In the genomic region with DNA sequence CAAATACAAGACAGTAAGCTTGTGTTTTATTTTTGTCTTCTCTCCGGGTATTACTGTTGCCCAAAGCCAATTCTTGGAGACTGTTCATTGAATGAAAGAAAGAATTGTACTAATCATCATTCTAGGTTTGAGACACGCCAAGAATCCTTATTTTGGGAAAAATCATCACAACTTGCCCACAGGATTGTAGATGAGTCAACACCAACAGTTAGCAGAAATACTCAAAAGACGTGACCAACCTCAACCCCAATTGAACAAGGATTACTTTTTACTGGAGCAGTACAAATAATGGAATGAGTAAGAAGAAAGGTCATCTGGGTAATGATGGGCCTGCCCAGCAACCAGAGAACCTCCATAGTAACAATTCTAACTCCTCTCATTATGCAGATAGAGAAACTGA, we compare ENCODE assay signal across 19 mouse cellular contexts.
"Had no signal": no experiment of that assay in that cellular context is flagged by ENCODE, and none has a peak within 500 bp of the region (broad histone marks: within the 10 kb centered on the region; RNA-seq: fewer than 3 reads in every experiment).

No protein-coding gene starts in this region.

- H3K36me3 ChIP-seq: lung, embryonic 15.5 days; midbrain, embryonic 13.5 days; midbrain, embryonic 15.5 days; neural tube, embryonic 13.5 days; neural tube, embryonic 15.5 days had no signal

- H3K27ac ChIP-seq: lung, embryonic 15.5 days; macrophage; midbrain, embryonic 13.5 days; midbrain, embryonic 15.5 days; neural tube, embryonic 13.5 days; neural tube, embryonic 15.5 days had no signal

- H3K27me3 ChIP-seq: lung, embryonic 15.5 days; neural tube, embryonic 15.5 days had no signal

- H3K4me2 ChIP-seq: lung, embryonic 15.5 days; midbrain, embryonic 11.5 days; midbrain, embryonic 13.5 days; midbrain, embryonic 15.5 days; neural tube, embryonic 13.5 days; neural tube, embryonic 15.5 days had no signal

- H3K4me1 ChIP-seq: lung, embryonic 15.5 days; megakaryocyte, embryonic 14.5 days; midbrain, embryonic 13.5 days; midbrain, embryonic 15.5 days; neural tube, embryonic 13.5 days; neural tube, embryonic 15.5 days had no signal

- DNase-seq: liver, postnatal 0 days; lung, adult 2 months; lung, postnatal 14 days; lung, postnatal 36 days; retina, postnatal 1 day; right cerebral cortex, adult 18-20 months; right cerebral cortex, postnatal 14 days; spleen, adult 18-20 months; thymus, adult 18-20 months; thymus, postnatal 14 days; thymus, postnatal 36 days had no signal

- H3K4me3 ChIP-seq: lung, embryonic 15.5 days; megakaryocyte, embryonic 14.5 days; midbrain, embryonic 13.5 days; midbrain, embryonic 15.5 days; neural tube, embryonic 13.5 days; neural tube, embryonic 15.5 days had no signal
